Mouse (Mus musculus) MEL-GATA-1-ER (cell line): ENCODE data around the gene Mgp.

Experiments used
- DNase-seq: peaks from one replicate; pipeline ENCODE4 v3.0.0-alpha.2; 2012; ENCODE audit warnings: low read depth; ENCODE audit errors: extremely low read depth

Mgp gene

DNA sequence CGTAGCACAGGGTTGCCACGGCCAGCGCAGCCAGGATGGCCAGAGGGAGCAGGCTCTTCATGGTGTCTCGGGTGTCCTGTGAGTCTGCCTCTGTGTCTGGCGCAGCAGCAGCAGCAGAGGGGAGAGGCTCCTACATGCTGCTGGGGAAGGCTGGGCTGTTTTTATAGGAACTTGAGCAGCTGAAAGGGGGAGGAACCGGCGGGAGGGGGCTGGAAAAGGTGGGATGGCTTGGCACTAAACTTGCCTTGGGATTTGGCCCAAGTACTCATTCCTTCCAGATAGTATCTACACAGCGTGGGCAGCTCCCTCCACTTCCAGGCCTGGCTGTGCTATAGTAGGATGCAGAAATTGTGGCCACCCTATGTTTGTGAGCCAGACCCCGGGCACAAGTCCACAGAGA is at the start of gene Mgp:
Mgp (minus strand) TSS at position 154 of the 400 bp plus-strand sequence.
- DNase-seq: no peak

DNA sequence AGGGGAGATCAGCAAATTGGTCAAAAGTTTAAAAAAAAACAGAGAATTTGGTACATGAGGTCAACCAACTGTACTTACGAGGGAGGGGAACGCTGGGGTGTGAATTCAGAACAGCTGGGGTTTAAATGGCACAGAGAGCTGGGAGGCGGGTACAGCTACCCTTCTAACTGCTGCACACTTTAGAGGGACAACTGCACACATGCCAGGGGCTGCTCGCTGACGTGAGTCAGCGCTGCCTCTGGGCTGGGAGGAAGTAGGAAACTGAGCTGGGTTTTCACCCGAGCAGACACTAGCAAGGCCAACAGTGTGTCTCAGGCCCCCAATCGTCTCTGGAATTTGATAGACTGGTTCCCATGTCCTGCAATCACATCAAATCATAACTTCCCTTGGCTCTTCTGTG is 49.4 kb upstream of the Mgp start:
- DNase-seq: no peak

- DNase-seq: no peak
These were observed 47.9 kb upstream of the Mgp start, which contains the start of gene Pde6h for GRCm38 (mm10) chr6:136923532-136923931. Pde6h (plus strand) TSS chr6:136923832.

GRCm38 (mm10) chr6:136922871-136923270 is 47.2 kb upstream of the Mgp start:
- no peak for DNase-seq

DNA sequence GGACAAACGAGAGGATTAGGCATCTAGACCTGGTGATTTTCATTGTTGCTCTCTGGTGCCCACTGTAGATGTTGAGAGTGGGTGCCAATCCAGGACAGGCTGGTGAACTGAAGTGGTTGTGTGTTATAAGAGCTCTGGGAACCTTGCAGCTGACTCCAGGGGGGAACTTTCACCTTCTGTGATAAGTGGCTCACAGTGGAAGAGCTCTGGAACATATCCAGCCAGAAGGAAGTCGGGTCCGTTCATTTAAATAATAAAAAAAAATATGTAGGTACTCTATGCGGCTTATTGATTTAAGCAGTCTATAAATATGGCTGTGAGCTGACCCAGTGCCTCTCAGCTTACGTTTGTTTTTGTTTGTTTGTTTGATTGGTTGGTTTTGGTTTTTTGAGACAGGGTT is 46.5 kb upstream of the Mgp start, which contains the start of gene Erp27:
Erp27 (minus strand) TSS at position 101 of the 400 bp plus-strand sequence.
- DNase-seq: no peak

GRCm38 (mm10) chr6:136921601-136922000 is 46.0 kb upstream of the Mgp start:
- DNase-seq: no peak

- no peak for DNase-seq
These were observed 45.0 kb upstream of the Mgp start for GRCm38 (mm10) chr6:136920320-136921257.

DNA sequence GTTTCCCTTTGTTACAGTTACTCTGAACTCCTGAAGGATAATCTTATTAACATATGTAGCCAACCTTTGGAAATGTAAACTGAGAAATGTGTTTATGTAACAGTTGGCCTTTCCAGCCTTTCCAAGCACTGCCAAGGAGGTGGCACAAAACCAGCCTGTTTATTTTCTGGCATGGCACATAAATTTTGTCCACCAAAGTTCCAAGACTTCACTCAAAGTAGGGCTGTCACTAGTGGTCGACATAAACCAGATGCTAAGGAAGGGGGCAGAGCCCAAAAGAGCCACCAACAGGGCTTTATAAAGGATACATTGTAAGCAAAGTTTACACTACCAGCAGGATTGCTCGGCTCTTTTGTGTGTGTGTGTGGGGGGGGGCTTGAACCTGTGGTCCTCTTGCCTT is 42.3 kb upstream of the Mgp start:
- DNase-seq: no peak

GRCm38 (mm10) chr6:136915721-136916395 is 40.2 kb upstream of the Mgp start:
- DNase-seq: no peak

- DNase-seq: no peak
These were observed 38.6 kb upstream of the Mgp start for GRCm38 (mm10) chr6:136914234-136914633.

GRCm38 (mm10) chr6:136913384-136914126 is 37.9 kb upstream of the Mgp start:
- DNase-seq: no peak

DNA sequence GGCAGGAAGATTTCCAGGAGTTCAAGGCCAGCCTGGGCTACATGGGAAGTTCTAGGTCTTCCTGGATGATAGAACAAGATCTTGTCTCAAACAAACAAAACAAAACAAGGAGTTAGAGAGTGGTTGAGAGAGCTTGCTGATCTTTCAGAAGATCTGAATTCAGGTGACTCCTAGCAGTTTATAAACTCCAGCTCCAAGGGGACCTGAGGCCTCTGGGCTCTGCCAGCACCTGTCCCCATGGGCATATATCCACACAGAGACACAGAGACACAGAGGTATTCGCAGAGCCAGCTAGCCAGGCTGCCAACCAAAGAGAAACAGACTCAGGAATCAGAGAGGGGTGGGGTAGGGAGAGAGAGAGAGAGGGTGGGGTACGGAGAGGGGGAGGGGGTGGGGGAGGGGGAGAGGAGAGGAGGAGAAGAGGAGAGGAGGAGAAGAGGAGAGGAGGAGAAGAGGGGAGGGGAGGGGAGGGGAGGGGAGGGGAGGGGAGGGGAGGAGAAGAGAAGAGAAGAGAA is 37.2 kb upstream of the Mgp start:
- no peak for DNase-seq

GRCm38 (mm10) chr6:136910247-136910890 is 34.7 kb upstream of the Mgp start:
- no peak for DNase-seq

DNA sequence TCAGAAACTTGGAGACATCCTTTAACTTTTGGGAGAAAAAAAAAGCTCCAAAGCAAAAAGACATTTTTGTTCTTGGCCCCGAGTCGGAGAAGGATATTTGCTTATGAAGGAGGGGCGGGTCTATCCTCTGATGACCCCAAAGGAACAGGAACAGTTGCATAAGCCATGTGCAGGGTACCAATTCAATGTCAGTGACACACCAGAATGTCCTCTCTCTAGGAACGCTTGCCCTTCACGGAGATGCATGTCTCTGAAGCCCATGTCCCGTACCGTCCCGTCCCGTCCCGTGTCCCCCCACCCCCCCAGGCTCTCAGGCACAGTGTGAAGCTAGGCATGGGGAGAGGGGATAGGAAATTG is 31.3 kb upstream of the Mgp start:
- DNase-seq: no peak

GRCm38 (mm10) chr6:136906283-136906936 is 30.8 kb upstream of the Mgp start:
- DNase-seq: no peak

- no peak for DNase-seq
These were observed 28.4 kb upstream of the Mgp start for GRCm38 (mm10) chr6:136903885-136904470.

GRCm38 (mm10) chr6:136902527-136902926 is 26.9 kb upstream of the Mgp start:
- no peak for DNase-seq

DNA sequence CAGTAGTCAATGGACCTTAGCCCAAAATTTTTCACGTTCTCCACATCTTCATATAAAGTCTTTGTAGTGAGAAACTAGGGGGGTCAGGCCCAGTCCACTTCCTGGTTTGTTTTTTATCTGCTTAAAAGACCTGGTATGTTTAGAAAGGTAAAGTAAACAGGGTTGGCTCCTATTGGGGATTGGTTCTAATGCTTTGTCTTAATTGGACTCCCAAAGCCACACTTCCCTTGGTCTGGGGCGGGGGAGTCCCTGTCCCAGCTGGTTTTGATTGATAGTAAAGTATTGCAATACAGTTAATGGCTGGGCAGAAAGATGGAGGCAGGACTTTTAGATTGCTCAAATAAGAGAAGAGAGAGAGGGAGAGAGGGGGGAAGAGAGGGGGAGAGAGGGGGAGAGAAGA is 25.4 kb upstream of the Mgp start:
- peak; percentile 19 for DNase-seq

DNA sequence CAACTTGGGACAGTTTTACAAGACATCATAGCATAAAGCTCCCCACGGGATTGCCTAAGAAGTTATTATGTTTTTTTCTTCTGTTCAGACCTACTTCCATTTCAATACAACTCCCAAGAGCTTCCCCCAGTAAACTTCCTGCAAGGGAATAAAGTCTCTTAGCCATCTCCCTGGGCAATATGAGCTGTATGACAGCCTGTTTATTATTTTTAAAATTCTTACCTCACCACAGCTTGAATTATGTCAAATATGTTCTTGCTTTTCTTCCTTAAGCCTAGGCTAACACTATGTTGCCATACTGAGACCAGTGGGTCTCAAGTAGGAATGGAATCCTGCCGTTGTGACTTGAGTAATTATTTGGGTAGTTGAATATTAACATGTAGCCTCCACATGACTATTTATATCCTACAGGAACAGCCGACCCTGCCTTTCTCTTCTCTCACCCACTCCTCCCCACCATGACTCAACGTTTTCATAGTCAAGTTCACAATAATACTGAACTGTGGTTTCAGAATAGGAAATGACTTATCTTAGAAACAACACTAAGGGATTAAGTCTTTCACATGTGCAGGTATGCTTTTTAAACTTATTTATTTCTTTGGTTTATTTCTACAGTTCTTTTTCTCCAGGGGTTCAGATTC is 24.9 kb upstream of the Mgp start:
- DNase-seq: peak; percentile 58

GRCm38 (mm10) chr6:136898954-136899353 is 23.3 kb upstream of the Mgp start:
- no peak for DNase-seq
